Mouse (Mus musculus) cortical plate, adult 2 months (tissue): ENCODE data around the gene Pgpep1. TPM values are rescaled to one million over a fixed set of nuclear protein-coding genes. Genes with fewer than 3 reads are reported as not detected.

Experiments
- H3K27ac ChIP-seq: fragments of 200-500 bp; 2 replicates; pipeline ENCODE4 v1.5.1; 2012; ENCODE audit warnings: low read length, control low read depth, inconsistent platforms; ENCODE audit not compliant: insufficient read depth
- H3K4me1 ChIP-seq: fragments of 200-500 bp; 2 replicates; pipeline ENCODE4 v1.6.1; 2011; ENCODE audit warnings: low read length; ENCODE audit not compliant: control insufficient read depth, insufficient read depth
- H3K4me3 ChIP-seq: fragments of 200-500 bp; 2 replicates; pipeline ENCODE4 v1.5.1; 2011; ENCODE audit warnings: mild to moderate bottlenecking, low read length, control low read depth; ENCODE audit not compliant: insufficient read depth
- CTCF ChIP-seq: fragments of 200-500 bp; IDR thresholded peaks from 2 replicates; pipeline ENCODE4 v1.5.1; 2011; ENCODE audit warnings: mild to moderate bottlenecking, control low read depth, low read length; ENCODE audit not compliant: insufficient read depth; ENCODE audit errors: extremely low read depth
- POLR2A ChIP-seq: fragments of 200-500 bp; IDR thresholded peaks from 2 replicates; pipeline ENCODE4 v1.6.1; 2011; ENCODE audit warnings: mild to moderate bottlenecking, low read length, control low read depth; ENCODE audit not compliant: insufficient read depth; ENCODE audit errors: extremely low read depth
- polyA plus RNA-seq: library from polyadenylated mRNA; depleted of rRNA; stranded (reverse); fragments of >200 nt; gene quantifications from 2 replicates; pipeline ENCODE4 v1.2.3, GENCODE M21; 2012

Pgpep1 gene
- polyA plus RNA-seq, 1 experiment, result 18.1 TPM

DNA sequence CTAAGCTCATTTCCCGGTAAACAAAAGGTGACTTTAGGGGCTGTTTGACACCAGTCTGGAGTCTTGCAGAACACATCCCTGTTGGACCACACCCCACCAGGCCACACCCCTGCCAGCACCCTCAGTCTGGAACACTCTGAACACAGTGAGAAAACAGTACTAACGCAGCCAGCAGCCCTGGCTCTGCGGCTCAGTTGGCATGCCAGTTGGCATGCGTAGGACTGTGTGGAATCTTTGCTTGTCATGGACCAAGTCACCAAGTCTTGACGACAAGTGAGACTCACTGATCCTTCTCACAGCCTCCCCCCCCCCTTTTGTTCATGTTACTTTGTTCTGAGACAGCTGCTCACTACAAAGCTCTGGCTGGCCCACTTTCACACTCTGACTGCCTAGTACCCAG, 6.9 kb upstream of the Pgpep1 start:
- TF ChIP-seq CTCF (no peak), POLR2A (no peak)
- no peak overlapping the region for H3K27ac ChIP-seq
- H3K4me3 ChIP-seq, result no peak overlapping the region
- H3K4me1 ChIP-seq, result peaks cover 2% of the 10 kb centered on the region

DNA sequence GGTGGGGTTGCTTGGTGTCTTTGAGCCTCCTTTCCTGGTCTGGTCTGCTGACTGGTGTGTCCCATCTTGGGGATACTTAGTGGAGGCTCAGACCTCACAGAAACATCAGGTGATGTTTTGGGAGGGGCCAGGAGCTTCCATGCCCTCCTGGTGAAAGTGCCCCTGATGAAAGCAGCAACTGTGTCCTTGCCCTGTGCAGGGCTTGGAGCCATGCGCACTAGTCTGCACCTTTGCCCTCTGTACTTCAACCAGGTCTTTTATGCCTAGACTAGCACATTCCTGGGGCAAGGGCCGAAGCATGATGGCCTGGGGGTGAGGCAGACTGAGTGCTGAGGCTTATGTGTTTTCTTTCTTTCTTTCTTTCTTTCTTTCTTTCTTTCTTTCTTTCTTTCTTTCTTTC, 5.4 kb upstream of the Pgpep1 start:
- Histone ChIP-seq H3K4me3 (no peak overlapping the region), H3K27ac (no peak overlapping the region), H3K4me1 (peaks cover 2% of the 10 kb centered on the region)
- TF ChIP-seq CTCF (no peak), POLR2A (no peak)

DNA sequence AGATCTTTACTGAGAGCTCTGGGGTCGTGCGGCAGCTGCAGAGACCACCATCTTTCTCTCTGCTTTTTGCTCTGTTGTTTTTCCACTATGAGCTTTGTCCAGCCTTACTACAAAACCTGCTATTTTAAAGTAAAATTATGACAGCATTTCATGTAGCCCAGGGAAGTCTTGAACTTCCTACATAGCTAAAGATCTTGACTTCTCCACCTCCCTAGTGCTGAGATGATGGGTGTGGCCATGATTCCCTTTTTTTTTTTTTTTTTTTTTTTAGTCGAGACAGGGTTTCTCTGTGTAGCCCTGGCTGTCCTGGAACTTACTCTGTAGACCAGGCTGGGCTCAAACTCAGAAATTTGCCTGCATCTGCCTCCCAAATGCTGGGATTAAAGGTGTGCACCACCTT, 4.4 kb upstream of the Pgpep1 start:
- no peak for TF ChIP-seq POLR2A
- TF ChIP-seq CTCF, result no peak
- H3K4me3 ChIP-seq, result no peak overlapping the region
- H3K4me1 ChIP-seq, result peaks cover 4% of the 10 kb centered on the region
- no peak overlapping the region for H3K27ac ChIP-seq

DNA sequence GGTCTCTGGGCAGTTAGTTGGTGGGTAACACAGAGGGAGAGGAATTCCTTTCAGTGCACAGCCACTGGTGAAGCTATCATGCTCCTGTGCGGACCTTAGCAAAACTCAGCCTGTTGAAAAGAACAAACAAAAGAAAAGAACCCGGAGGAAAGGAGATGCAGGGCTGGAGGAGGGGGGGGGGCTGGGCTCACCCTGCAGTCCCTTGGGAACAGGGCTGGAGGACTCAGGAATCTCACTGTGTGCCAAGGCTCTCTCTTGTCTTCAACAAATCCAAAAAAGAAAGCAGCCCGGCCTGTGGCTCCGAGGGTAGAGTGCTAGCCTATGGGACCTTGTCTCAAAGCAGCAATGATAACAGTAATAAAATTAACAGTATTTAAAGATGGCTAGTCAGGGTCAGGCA, 3.5 kb upstream of the Pgpep1 start:
- H3K4me1 ChIP-seq, result peaks cover 4% of the 10 kb centered on the region
- H3K4me3 ChIP-seq, result no peak overlapping the region
- TF ChIP-seq POLR2A (no peak), CTCF (no peak)
- H3K27ac ChIP-seq, result no peak overlapping the region

DNA sequence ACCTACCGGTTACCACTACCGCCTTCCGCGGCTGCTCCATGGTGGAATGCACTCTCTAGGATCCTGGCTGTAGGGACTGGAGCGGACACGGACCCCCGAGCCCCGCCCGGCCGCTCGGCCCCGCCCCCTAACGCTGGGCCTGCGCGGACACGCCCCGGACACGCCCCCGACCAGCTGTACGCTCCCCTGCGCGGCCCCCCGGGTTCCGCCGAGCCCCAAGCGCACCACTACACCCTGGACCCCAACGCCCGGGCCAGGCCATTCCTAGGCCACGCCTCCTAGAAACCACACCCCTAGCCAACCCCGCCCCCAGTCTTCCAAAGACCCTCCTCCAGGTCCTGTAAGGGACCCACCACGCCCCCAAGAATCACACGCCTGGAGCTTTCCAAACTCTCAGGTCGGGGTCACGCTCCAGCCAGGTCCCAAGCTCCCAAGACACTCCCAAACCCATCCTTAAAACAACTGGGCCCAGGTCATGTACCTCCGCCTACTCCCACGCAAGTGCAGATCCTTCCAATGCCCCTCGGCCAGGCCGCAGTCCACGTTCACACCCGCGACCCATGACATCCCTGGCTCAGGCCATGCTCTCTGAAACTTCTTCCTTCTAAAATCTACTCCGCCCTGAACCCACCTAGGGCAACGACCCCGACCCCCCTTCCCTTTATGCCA, 450 bp downstream of the Pgpep1 start:
- Histone ChIP-seq H3K4me1 (peaks cover 2% of the 10 kb centered on the region; the same call in 1 of the 2 replicates), H3K4me3 (peak overlapping the region; percentile 63), H3K27ac (no peak overlapping the region)
- no peak for TF ChIP-seq CTCF
- TF ChIP-seq POLR2A, result peak; percentile 58; the same call in 1 of the 2 replicates

DNA sequence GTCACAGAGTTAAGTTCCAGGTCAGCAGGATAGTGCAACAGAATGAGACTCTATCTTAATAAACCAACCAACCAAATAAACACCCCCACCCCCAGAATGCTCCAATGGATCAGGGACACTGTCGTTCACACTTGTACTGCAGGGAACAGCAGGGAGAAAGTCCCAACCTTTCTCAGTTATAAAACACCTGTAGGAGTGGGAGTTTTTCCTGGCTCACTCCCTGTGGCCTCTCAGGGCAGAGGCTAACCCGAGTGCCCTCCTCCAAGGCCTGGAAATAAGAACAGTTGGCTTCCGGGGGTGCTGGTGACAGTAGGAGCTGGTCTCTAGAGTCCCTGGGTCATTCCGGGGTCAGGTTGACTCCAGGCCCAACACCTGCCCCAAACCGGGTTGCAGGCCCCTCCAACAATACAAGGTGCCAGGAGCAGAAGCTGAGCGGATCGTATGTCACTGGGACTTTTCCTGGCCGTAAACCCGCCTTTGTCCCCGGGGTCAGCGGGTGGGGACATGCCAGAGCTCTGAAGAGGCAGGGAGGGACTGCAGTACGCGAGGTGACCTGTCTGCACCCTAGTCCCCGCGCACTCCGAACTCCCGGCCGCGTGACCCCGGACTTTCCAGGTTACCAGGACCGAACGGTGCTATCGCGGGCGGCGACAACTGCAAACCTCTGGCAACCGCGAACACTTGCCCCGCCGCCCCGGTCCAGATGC, 1.1 kb downstream of the Pgpep1 start:
- Histone ChIP-seq H3K4me3 (peak overlapping the region; percentile 63), H3K27ac (no peak overlapping the region), H3K4me1 (peaks cover 2% of the 10 kb centered on the region; the same call in 1 of the 2 replicates)
- no peak for TF ChIP-seq POLR2A
- no peak for TF ChIP-seq CTCF

DNA sequence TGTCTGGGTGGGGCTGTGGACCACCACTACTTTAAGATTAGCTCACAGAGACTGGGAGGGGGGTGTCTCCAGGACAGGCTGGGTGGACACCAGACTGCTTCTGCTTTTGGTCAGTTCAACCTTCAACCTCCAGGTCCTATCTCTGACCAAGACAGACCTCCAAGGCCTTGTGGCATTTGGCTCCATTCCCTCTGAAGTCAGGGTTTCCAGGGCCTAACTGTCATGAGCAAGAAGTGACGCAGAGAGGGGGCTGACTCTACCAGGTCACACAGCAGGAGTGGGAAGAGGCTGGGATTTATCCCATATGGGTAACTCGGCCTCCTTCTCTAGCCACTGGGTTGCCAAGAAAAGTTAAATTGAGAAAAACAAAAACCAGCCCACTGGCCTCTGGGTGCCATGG, 2.4 kb downstream of the Pgpep1 start:
- no peak overlapping the region for H3K27ac ChIP-seq
- no peak overlapping the region for H3K4me3 ChIP-seq
- peaks cover 2% of the 10 kb centered on the region for H3K4me1 ChIP-seq
- TF ChIP-seq CTCF (no peak), POLR2A (no peak)

DNA sequence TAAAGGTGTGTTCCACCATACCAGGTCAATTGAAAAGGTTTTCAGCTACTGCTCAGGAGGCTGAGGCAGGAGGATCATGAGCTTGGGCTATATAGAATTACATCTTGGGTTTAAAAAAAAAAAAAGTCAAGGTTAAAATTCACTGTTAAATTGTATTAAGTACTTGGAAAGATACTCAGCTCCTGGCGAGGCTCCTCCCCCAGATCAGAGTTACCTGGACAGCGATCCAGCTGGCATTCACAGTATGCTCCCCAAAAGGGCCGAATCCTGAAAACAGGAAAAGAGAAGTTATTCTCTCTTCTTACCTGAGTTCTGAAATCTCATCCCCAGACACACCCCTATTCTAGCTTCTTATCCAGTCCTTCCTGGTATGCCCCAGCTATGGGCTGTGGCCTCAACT, 3.0 kb downstream of the Pgpep1 start:
- Histone ChIP-seq H3K4me3 (no peak overlapping the region), H3K4me1 (peaks cover 2% of the 10 kb centered on the region), H3K27ac (no peak overlapping the region)
- TF ChIP-seq POLR2A, result no peak
- no peak for TF ChIP-seq CTCF

DNA sequence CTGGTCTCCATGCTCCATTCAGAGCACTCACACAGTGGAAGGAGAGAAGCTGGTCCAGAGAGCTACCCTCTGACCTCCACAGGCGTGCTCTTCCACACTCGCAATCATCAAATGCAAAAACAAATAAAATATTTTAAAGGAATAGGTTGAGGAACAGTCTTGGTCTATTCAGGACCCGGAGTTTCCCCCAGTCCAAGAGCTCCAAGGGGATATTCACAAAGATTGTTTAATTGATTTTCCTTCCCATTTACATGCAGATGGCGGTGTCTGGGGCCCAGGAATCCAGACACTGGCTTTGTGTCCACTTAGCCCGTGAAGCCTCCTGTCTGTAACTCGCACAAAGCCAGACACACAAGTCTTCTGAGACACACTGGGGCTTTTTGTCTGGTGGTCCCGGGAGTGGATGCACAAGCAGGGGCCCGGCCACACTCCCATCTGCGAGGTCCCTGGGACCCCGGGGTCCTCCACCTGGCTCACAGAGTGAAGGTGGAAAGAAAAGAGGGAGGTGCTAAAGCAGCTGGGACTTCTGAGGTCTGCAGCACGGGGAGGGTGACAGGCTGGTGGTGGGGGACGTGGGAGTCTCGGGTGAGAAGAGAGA, 3.9 kb downstream of the Pgpep1 start:
- no peak overlapping the region for H3K27ac ChIP-seq
- H3K4me3 ChIP-seq, result no peak overlapping the region
- peaks cover 2% of the 10 kb centered on the region for H3K4me1 ChIP-seq
- TF ChIP-seq CTCF (no peak), POLR2A (no peak)
